Mouse (Mus musculus): ENCODE measurements around the gene Ppp2r5a. TPM values are rescaled to one million over a fixed set of nuclear protein-coding genes. Genes with fewer than 3 reads are reported as not detected.

Ppp2r5a gene
- polyA plus RNA-seq, 2 experiments = 21.0 to 23.8 TPM

DNA sequence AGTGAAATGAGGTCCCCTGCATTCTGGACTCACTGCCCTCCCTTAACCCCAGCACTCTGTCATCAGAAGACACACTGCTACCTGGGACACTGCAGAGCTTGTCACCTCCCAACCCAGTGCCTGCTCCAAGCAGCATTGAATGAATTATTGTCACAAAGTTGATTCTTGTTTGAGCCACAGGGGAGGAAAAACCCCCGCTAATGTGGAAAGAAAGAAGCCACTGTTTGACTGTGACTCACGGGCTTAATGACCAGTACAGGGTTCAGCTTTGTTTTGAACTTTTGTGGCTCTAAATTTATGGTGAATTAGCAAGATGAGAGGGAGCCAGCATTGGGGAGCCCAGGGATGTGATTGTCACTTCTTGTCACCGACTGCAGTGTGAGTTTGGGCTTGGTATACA, 13.5 kb upstream of the Ppp2r5a start:
- no peaks in the 10 kb centered on the region for H3K9me3 ChIP-seq (ENCODE audit: control insufficient read depth, low read length)
- no peak overlapping the region for H3K4me2 ChIP-seq (ENCODE audit: low read depth)
- H3K27me3 ChIP-seq (ENCODE audit: control insufficient read depth, insufficient read depth, low read length) = no peaks in the 10 kb centered on the region
- H3K27ac ChIP-seq = no peak overlapping the region
- peaks cover 0 to 31% of the 10 kb centered on the region in 2 experiments; a peak in 2 of 4 replicates for H3K4me1 ChIP-seq (replicated peaks; ENCODE audit: control insufficient read depth in 2 of 2, insufficient read depth in 2 of 2, low read length in 1 of 2)
- ATAC-seq (ENCODE audit: insufficient read depth) (no peak), DNase-seq (ENCODE audit: low read depth in 3 of 3, low spot score in 3 of 3) (no peak)
- H3K9ac ChIP-seq (replicated peaks) = no peak overlapping the region
- H3K36me3 ChIP-seq (replicated peaks; ENCODE audit: control insufficient read depth, insufficient read depth, low read depth) = no peaks in the 10 kb centered on the region
- 35% methylated on average over 3 of the region's 3 CpGs for WGBS (ENCODE audit: insufficient replicate concordance)
- no peak overlapping the region for H3K4me3 ChIP-seq (ENCODE audit: insufficient read depth in 1 of 2, low read depth in 2 of 2, low read length in 2 of 2)
- no peak for TF ChIP-seq CTCF (IDR thresholded peaks at IDR 0.05; ENCODE audit: low read depth)
- no peak for TF ChIP-seq EP300 (IDR thresholded peaks at IDR 0.05; ENCODE audit: low read depth)

DNA sequence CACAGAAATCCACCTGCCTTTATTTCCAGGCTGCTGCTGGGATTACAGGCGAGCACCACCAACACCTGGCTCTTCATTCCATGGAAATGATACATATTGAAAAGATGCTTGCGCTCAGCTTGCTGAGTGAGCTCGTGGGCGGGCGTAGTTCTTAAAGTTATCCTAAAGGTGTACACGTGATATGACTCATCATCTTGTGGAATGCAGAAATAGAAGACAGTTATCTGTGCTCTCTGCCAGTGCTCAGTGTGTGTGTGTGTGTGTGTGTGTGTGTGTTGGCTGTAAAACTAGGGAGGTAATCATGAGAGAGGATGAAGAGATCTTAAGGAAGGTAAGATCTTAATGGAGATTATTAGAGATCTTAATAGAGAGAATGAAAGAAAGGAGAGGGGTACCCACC, 11.4 kb upstream of the Ppp2r5a start:
- TF ChIP-seq EP300 (IDR thresholded peaks at IDR 0.05; ENCODE audit: low read depth) (no peak), CTCF (IDR thresholded peaks at IDR 0.05; ENCODE audit: low read depth) (no peak)
- H3K4me1 ChIP-seq (replicated peaks; ENCODE audit: control insufficient read depth in 2 of 2, insufficient read depth in 2 of 2, low read length in 1 of 2) = peaks cover 0 to 20% of the 10 kb centered on the region in 2 experiments; a peak in 2 of 4 replicates
- H3K9me3 ChIP-seq (ENCODE audit: control insufficient read depth, low read length) = no peaks in the 10 kb centered on the region
- no peaks in the 10 kb centered on the region for H3K36me3 ChIP-seq (replicated peaks; ENCODE audit: control insufficient read depth, insufficient read depth, low read depth)
- DNase-seq (ENCODE audit: low read depth in 3 of 3, low spot score in 3 of 3) (no peak), ATAC-seq (ENCODE audit: insufficient read depth) (no peak)
- H3K27ac ChIP-seq = no peak overlapping the region
- no peak overlapping the region for H3K4me3 ChIP-seq (ENCODE audit: insufficient read depth in 1 of 2, low read depth in 2 of 2, low read length in 2 of 2)
- no peaks in the 10 kb centered on the region for H3K27me3 ChIP-seq (ENCODE audit: control insufficient read depth, insufficient read depth, low read length)
- 55% methylated on average over 6 of the region's 6 CpGs for WGBS (ENCODE audit: insufficient replicate concordance)
- H3K4me2 ChIP-seq (ENCODE audit: low read depth) = no peak overlapping the region; the same call in 1 of the 2 replicates
- H3K9ac ChIP-seq (replicated peaks) = no peak overlapping the region

DNA sequence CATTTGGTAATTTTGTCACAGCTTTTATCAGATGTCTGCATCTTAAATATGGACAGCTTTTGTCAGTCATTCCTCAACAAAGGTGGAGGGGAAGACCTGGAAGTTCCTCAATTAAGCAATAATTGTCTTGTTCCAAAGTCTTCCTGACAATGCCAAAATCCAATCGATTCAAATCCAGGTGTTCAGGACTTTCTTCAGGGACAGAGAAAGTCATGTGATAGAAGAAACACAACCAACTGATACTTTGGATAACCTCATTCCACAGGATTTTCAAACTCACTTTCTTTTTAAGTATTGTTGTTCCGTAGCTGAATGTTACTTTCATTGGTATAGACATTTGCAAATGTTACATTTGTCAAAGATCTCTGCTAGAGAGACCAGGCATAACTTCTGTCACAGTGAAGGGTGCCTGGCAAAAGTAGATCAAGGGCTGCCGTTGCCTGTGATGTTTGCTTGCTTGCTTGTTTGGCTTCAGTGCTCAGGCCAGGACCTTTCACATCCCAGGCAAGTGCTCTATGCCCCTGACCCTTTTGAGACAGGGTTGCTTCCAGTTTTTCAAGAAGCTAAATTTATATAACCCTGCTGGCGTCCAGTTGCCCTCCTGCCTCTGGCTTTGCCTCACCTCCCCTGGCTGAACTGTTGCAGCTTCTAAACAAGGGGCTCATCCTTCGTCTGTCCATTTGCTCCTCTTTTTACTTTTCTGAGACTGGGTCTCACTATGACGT, 10.8 kb upstream of the Ppp2r5a start:
- Histone ChIP-seq H3K4me3 (ENCODE audit: insufficient read depth in 1 of 2, low read depth in 2 of 2, low read length in 2 of 2) (no peak overlapping the region), H3K27me3 (ENCODE audit: control insufficient read depth, insufficient read depth, low read length) (no peaks in the 10 kb centered on the region), H3K36me3 (replicated peaks; ENCODE audit: control insufficient read depth, insufficient read depth, low read depth) (no peaks in the 10 kb centered on the region), H3K9ac (replicated peaks) (no peak overlapping the region), H3K4me1 (replicated peaks; ENCODE audit: control insufficient read depth in 2 of 2, insufficient read depth in 2 of 2, low read length in 1 of 2) (peaks cover 0 to 15% of the 10 kb centered on the region in 2 experiments; a peak in 2 of 4 replicates), H3K9me3 (ENCODE audit: control insufficient read depth, low read length) (no peaks in the 10 kb centered on the region), H3K4me2 (ENCODE audit: low read depth) (no peak overlapping the region), H3K27ac (no peak overlapping the region)
- DNase-seq (ENCODE audit: low read depth in 3 of 3, low spot score in 3 of 3) = no peak
- 49% methylated on average over 6 of the region's 6 CpGs for WGBS (ENCODE audit: insufficient replicate concordance)
- ATAC-seq (ENCODE audit: insufficient read depth) = no peak
- TF ChIP-seq EP300 (IDR thresholded peaks at IDR 0.05; ENCODE audit: low read depth) = no peak
- TF ChIP-seq CTCF (IDR thresholded peaks at IDR 0.05; ENCODE audit: low read depth) = no peak

DNA sequence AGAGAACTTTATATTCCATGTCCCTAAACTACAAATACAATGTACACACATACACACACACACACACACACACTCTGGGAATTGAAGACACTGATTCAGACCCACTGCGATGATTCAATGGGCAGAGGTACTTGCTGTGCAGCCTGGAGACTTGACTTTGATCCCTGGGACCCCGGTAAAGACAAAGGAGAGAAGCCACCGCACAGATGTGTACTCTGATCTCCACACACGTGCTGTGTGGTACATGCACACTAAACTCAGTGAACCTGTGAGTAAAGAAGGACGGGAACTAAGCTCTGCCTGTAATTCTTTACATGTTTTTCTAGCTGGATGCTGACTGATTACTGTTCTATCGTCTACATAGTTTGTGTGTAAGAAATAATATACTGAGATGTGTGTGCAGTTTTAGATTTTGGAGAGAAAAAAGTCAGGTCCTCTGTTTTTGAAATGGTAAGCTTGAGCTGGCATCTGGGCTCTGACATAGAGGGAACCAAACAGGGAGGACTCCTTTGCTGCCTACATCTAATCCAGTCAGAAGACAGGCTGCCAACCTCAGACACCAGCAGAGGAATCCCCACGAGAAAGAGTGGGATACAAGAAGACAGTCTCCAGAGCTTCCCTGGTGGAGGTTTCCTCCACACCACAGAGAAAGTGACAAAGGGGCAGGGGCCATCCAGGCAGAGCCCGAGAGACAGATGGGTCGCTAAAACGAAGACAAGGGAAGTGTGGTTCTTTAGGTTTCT, 7.4 kb upstream of the Ppp2r5a start:
- no peak for DNase-seq (ENCODE audit: low read depth in 3 of 3, low spot score in 3 of 3)
- H3K9ac ChIP-seq (replicated peaks) = no peak overlapping the region
- ATAC-seq (ENCODE audit: insufficient read depth) = no peak
- no peak overlapping the region for H3K4me3 ChIP-seq (ENCODE audit: insufficient read depth in 1 of 2, low read depth in 2 of 2, low read length in 2 of 2)
- TF ChIP-seq EP300 (IDR thresholded peaks at IDR 0.05; ENCODE audit: low read depth) = no peak
- no peak for TF ChIP-seq CTCF (IDR thresholded peaks at IDR 0.05; ENCODE audit: low read depth)
- H3K9me3 ChIP-seq (ENCODE audit: control insufficient read depth, low read length) = no peaks in the 10 kb centered on the region
- H3K4me1 ChIP-seq (replicated peaks; ENCODE audit: control insufficient read depth in 2 of 2, insufficient read depth in 2 of 2, low read length in 1 of 2) = peaks cover 0 to 9% of the 10 kb centered on the region in 2 experiments; a peak in 2 of 4 replicates
- no peaks in the 10 kb centered on the region for H3K27me3 ChIP-seq (ENCODE audit: control insufficient read depth, insufficient read depth, low read length)
- H3K27ac ChIP-seq = no peak overlapping the region
- no peak overlapping the region for H3K4me2 ChIP-seq (ENCODE audit: low read depth)
- no peaks in the 10 kb centered on the region for H3K36me3 ChIP-seq (replicated peaks; ENCODE audit: control insufficient read depth, insufficient read depth, low read depth)
- 42% methylated on average over 10 of the region's 10 CpGs for WGBS (ENCODE audit: insufficient replicate concordance)

DNA sequence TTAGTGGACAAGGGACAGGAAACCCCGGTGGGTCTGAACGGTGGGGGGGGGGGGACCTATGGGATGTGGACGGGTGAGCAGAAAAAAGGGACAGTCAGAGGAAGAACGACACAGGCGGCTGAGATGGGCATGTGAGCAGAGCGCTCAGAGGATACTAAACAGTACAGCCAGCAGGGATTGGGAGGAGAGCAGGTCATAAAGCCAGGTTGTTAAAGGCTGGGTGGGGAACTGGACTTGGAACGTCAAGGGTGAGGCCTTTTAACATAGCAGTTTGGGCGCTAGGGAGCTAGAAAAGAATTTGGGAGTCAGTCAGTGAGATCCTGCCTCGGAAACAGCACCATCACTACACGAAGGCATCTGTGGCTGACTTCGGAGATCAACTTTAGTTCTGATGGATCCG, 4.2 kb upstream of the Ppp2r5a start:
- TF ChIP-seq CTCF (IDR thresholded peaks at IDR 0.05; ENCODE audit: low read depth) (no peak), EP300 (IDR thresholded peaks at IDR 0.05; ENCODE audit: low read depth) (no peak)
- no peaks in the 10 kb centered on the region for H3K9me3 ChIP-seq (ENCODE audit: control insufficient read depth, low read length)
- H3K27me3 ChIP-seq (ENCODE audit: control insufficient read depth, insufficient read depth, low read length) = no peaks in the 10 kb centered on the region
- H3K36me3 ChIP-seq (replicated peaks; ENCODE audit: control insufficient read depth, insufficient read depth, low read depth) = no peaks in the 10 kb centered on the region
- H3K4me2 ChIP-seq (ENCODE audit: low read depth) = no peak overlapping the region
- H3K9ac ChIP-seq (replicated peaks) = no peak overlapping the region
- DNase-seq (ENCODE audit: low read depth in 3 of 3, low spot score in 3 of 3) (no peak), ATAC-seq (ENCODE audit: insufficient read depth) (no peak)
- H3K4me3 ChIP-seq (ENCODE audit: insufficient read depth in 1 of 2, low read depth in 2 of 2, low read length in 2 of 2) = no peak overlapping the region
- 53% methylated on average over 12 of the region's 12 CpGs for WGBS (ENCODE audit: insufficient replicate concordance)
- no peak overlapping the region for H3K27ac ChIP-seq
- H3K4me1 ChIP-seq (replicated peaks; ENCODE audit: control insufficient read depth in 2 of 2, insufficient read depth in 2 of 2, low read length in 1 of 2) = peaks cover 0 to 9% of the 10 kb centered on the region in 2 experiments; a peak in 2 of 4 replicates
